Mouse (Mus musculus): ENCODE data around the gene Hoxd12.
A peak's percentile ranks its signal among the peaks of the same experiment; 100 is the strongest.

Hoxd12 gene

DNA sequence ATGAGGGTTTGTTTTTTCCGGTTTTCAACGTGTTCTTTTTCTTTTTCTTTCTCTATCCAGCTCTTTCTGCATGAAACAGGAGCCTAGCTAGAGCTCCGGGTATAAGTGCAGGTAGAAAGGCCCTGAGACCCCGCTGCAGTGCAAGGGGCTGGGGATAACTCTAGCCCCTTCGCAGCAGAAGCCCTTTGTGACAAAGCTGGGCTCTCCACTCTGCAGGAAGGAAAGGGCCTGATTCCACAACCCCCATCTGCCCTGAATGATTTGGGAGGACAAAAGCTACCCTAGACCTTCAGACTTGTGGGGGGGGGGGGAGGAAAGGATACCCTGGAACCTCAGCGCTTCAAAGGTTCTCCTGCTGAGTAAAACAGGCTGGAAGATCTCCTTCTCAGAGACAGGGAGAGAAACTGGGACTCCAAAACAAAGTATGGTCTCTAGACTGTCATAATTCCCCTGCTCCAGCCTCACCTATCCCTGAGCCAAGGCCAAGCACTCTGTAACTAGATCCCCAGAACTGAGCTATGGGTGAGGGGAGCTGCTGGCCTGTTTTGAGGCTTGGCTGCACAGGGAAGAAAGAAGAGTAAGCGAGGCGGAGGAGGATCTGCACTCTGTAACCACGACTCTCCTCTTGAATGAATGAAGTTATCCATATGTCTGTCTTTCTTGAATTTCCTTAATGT is 1.7 kb downstream of the Hoxd12 start:
- Histone ChIP-seq H3K27me3 (ENCODE audit: insufficient read depth, low read length) (peaks cover 99% of the 10 kb centered on the region), H3K36me3 (ENCODE audit: insufficient read depth, low read length) (no peaks in the 10 kb centered on the region), H3K9me3 (ENCODE audit: low read length) (peaks cover 17% of the 10 kb centered on the region), H3K4me1 (replicated peaks; ENCODE audit: low read depth, low read length) (peaks cover 58% of the 10 kb centered on the region), H3K4me3 (replicated peaks; ENCODE audit: low read length) (no peak overlapping the region)
- TF ChIP-seq POU5F1 (IDR thresholded peaks at IDR 0.05; ENCODE audit: borderline replicate concordance, low read length) (no peak), NANOG (IDR thresholded peaks at IDR 0.05; ENCODE audit: borderline replicate concordance, low read length) (no peak), CTCF (conservative IDR thresholded peaks at IDR 0.05; ENCODE audit: low read length) (no peak)

DNA sequence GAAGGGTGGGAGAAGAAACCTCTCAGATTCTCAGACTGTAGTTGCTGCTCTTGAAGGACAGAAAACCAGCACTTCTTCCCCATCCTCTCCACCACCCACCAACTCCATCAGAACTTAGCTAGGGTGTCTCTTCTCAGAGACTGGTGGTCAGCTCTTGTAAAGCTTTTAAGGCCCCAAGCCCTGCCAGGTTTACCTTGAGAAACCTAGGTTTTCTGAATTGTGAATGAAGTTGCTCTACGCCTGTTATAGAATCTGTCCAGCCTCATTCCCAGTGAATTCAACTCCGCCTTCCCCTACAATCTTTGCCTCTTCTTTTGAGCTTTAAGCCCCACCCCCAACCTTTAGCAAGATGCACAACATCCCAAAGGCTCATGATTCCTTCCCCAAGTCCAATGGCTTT is 2.3 kb downstream of the Hoxd12 start:
- H3K27me3 ChIP-seq (ENCODE audit: insufficient read depth, low read length): peaks cover 99% of the 10 kb centered on the region
- no peak overlapping the region for H3K4me3 ChIP-seq (replicated peaks; ENCODE audit: low read length)
- no peaks in the 10 kb centered on the region for H3K36me3 ChIP-seq (ENCODE audit: insufficient read depth, low read length)
- TF ChIP-seq CTCF (conservative IDR thresholded peaks at IDR 0.05; ENCODE audit: low read length): no peak
- no peak for TF ChIP-seq POU5F1 (IDR thresholded peaks at IDR 0.05; ENCODE audit: borderline replicate concordance, low read length)
- no peak for TF ChIP-seq NANOG (IDR thresholded peaks at IDR 0.05; ENCODE audit: borderline replicate concordance, low read length)
- peaks cover 17% of the 10 kb centered on the region for H3K9me3 ChIP-seq (ENCODE audit: low read length)
- H3K4me1 ChIP-seq (replicated peaks; ENCODE audit: low read depth, low read length): peaks cover 55% of the 10 kb centered on the region

DNA sequence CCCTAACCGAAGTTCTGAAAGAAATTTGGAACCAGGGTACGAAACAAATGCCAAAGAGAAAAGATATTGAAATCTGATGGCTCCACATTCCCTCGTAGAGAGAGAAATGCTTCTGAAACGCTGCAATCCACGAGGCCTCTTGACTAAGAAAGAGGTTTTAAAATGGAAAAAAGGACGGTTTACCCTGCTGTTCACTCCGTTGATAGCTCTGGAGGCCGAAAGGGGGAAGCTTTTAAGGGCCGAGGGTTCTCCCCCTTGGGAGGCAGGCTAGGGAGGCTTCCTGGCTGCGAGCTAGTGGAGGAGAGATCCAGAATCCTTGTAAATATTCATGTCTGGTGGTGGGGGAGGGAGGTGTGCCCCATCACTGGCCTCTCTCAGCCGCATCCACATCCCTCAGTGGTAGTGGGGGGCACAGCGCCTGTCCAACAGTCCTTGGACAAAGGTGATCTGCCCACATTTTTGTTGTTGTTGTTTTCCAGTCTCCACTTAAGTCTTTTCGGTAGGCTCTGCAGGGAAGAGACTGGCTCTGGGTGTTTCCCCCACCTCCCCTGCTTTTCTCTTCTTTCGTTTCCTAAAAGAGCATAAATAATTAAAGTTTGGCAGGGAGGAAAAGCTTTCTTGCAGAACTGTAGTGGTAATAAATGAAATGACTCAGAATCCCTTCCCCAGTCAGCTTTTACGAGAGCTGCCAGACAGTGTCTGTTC is 4.2 kb downstream of the Hoxd12 start, which contains the start of gene Hoxd11:
Hoxd11 (plus strand) TSS at position 667 of the 705 bp plus-strand sequence.
- Histone ChIP-seq H3K9me3 (ENCODE audit: low read length) (peaks cover 7% of the 10 kb centered on the region), H3K4me3 (replicated peaks; ENCODE audit: low read length) (peak within 1 kb of the TSS; percentile 6; the same call in 1 of the 2 replicates), H3K4me1 (replicated peaks; ENCODE audit: low read depth, low read length) (peaks cover 54% of the 10 kb centered on the region), H3K27me3 (ENCODE audit: insufficient read depth, low read length) (peaks cover 98% of the 10 kb centered on the region), H3K36me3 (ENCODE audit: insufficient read depth, low read length) (no peaks in the 10 kb centered on the region)
- TF ChIP-seq POU5F1 (IDR thresholded peaks at IDR 0.05; ENCODE audit: borderline replicate concordance, low read length): no peak
- no peak for TF ChIP-seq NANOG (IDR thresholded peaks at IDR 0.05; ENCODE audit: borderline replicate concordance, low read length)
- TF ChIP-seq CTCF (conservative IDR thresholded peaks at IDR 0.05; ENCODE audit: low read length): no peak

DNA sequence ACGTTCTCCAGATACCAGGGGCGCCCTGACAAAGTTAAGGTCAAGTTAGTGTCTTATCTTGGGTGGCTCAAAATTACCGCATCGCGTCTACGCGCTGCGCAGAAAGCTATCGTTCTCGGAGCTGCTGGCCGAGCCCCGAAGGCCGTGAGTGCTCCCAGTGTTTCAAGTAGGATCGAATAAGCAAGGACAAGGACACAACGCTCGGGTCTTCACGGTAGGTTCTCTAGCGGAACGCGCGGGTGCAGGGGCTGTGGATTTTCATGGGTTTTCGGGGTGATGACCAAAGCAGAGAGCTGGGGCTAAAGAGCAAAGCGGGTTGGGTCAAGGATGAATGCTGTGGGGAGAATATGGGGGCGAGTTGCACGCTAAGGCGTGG is 4.8 kb downstream of the Hoxd12 start:
- Histone ChIP-seq H3K4me3 (replicated peaks; ENCODE audit: low read length) (peak overlapping the region; percentile 6; the same call in 1 of the 2 replicates), H3K36me3 (ENCODE audit: insufficient read depth, low read length) (no peaks in the 10 kb centered on the region), H3K9me3 (ENCODE audit: low read length) (peaks cover 1% of the 10 kb centered on the region; the same call in 1 of the 2 replicates), H3K27me3 (ENCODE audit: insufficient read depth, low read length) (peaks cover 98% of the 10 kb centered on the region), H3K4me1 (replicated peaks; ENCODE audit: low read depth, low read length) (peaks cover 58% of the 10 kb centered on the region)
- no peak for TF ChIP-seq CTCF (conservative IDR thresholded peaks at IDR 0.05; ENCODE audit: low read length)
- no peak for TF ChIP-seq NANOG (IDR thresholded peaks at IDR 0.05; ENCODE audit: borderline replicate concordance, low read length)

DNA sequence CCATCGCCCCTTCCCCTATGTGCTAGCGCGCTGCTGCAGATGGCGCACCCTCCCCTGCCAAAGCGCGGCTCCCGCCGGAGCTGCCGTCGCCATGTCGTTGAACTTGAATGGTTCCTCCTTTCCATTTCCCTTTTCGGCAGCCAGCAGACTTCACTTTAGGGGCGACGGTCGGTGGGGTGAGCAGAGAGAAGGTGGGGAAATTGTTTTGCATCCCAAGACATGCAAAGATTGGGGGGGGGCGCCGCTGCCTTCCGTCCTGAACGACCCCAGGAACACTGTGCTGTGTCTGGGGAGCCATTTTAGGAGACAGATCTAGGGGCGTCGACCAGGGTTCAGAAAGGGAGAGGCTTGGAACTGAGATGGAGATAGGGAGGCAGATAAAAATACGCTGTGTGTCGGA is 5.2 kb downstream of the Hoxd12 start:
- Histone ChIP-seq H3K36me3 (ENCODE audit: insufficient read depth, low read length) (no peaks in the 10 kb centered on the region), H3K4me3 (replicated peaks; ENCODE audit: low read length) (peak overlapping the region; percentile 6; the same call in 1 of the 2 replicates), H3K4me1 (replicated peaks; ENCODE audit: low read depth, low read length) (peaks cover 55% of the 10 kb centered on the region), H3K27me3 (ENCODE audit: insufficient read depth, low read length) (peaks cover 98% of the 10 kb centered on the region), H3K9me3 (ENCODE audit: low read length) (no peaks in the 10 kb centered on the region)
- no peak for TF ChIP-seq NANOG (IDR thresholded peaks at IDR 0.05; ENCODE audit: borderline replicate concordance, low read length)
- no peak for TF ChIP-seq POU5F1 (IDR thresholded peaks at IDR 0.05; ENCODE audit: borderline replicate concordance, low read length)
- no peak for TF ChIP-seq CTCF (conservative IDR thresholded peaks at IDR 0.05; ENCODE audit: low read length)

DNA sequence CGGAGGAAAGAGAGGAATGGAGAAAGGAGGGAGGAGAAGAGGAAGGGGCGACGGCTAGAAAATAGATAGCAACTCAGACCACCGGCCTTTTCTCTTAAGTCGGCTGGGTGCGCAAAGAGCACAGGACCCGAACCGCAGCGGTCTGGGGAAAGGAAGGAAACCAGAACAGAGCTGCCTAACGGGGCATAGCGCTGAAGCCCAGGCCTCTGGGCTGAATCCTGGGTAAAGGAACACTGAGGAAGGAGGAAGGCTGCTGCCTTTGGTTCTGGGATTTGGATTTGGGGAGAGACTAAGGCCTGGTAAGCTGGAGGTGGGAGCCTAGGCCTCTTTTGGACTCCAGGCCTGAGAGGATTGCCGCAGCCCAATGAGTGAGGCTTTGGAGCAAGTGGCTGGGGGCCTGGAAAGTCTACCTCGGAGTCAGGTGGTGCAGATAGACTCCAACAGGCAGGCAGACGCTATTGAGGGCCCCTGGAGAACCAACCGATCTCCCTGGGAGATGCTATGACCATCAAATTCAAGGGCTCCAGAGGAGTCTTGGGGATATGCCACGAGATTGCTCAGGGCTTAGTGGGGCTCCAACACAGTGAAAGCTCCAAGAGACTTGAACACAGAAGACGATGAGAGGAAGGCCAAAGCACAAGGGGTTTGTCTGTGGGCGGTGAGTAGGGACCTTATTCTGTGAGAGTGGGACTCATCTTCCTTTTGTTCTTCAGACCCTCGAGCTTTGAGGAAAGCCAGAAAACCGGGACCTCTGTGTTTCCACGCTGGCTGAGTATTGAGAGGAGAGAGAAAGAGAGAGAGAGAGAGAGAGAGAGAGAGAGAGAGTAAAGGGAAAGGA is 6.0 kb downstream of the Hoxd12 start:
- H3K4me1 ChIP-seq (replicated peaks; ENCODE audit: low read depth, low read length): peaks cover 47% of the 10 kb centered on the region
- peaks cover 96% of the 10 kb centered on the region for H3K27me3 ChIP-seq (ENCODE audit: insufficient read depth, low read length)
- no peak overlapping the region; the same call in 1 of the 2 replicates for H3K4me3 ChIP-seq (replicated peaks; ENCODE audit: low read length)
- H3K9me3 ChIP-seq (ENCODE audit: low read length): no peaks in the 10 kb centered on the region
- H3K36me3 ChIP-seq (ENCODE audit: insufficient read depth, low read length): no peaks in the 10 kb centered on the region
- TF ChIP-seq CTCF (conservative IDR thresholded peaks at IDR 0.05; ENCODE audit: low read length) (no peak), NANOG (IDR thresholded peaks at IDR 0.05; ENCODE audit: borderline replicate concordance, low read length) (no peak), POU5F1 (IDR thresholded peaks at IDR 0.05; ENCODE audit: borderline replicate concordance, low read length) (no peak)

DNA sequence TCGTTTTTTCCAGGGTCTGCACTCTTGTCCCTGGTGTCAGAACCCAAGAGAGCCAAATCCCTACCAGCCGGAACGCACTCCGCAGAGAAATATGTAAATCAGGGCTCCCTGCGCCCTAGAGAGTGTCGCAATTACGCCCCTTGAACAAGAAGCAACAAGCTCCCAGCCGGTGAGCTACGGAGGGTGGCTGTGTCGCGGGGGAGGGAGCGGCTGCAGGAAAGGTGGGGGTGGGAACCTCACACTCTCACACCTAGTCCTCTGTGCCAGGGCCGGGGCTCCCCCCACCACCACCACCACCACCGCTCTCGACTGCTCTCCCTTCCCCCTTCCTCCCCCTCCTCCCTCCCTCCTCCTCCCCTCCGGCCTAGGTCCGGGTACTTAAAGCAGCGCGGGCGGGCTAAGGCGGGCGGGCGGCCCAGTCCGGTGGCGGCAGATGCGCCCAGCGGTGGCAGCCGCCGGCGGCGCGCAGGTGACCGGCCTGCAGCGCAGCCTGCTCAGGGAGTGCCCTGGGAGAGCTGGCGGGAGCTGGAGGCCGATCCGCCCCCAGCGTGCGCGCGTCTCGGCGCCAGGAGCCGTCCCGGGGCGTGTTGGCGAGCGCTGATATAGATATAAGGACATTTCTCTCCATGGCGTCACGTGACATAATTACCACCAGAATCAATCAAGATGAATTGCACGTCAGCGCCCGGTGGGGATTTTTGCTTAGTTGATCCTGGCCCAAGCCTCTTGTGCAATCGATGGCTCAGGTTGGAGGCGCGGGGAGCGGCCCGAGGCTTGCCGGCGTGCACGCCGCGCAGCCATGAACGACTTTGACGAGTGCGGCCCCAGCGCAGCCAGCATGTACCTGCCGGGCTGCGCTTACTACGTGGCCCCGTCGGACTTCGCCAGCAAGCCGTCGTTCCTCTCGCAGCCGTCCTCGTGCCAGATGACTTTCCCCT is 7.0 kb downstream of the Hoxd12 start:
- Histone ChIP-seq H3K36me3 (ENCODE audit: insufficient read depth, low read length) (no peaks in the 10 kb centered on the region), H3K4me3 (replicated peaks; ENCODE audit: low read length) (peak overlapping the region; percentile 69), H3K4me1 (replicated peaks; ENCODE audit: low read depth, low read length) (peaks cover 47% of the 10 kb centered on the region), H3K9me3 (ENCODE audit: low read length) (no peaks in the 10 kb centered on the region), H3K27me3 (ENCODE audit: insufficient read depth, low read length) (peaks cover 92% of the 10 kb centered on the region)
- TF ChIP-seq POU5F1 (IDR thresholded peaks at IDR 0.05; ENCODE audit: borderline replicate concordance, low read length) (peak; percentile 49; the same call in 1 of the 2 replicates), NANOG (IDR thresholded peaks at IDR 0.05; ENCODE audit: borderline replicate concordance, low read length) (no peak), CTCF (conservative IDR thresholded peaks at IDR 0.05; ENCODE audit: low read length) (no peak)

Measured in E14TG2a.4 (cell line).